Comparison of ENCODE assay signal across 10 mouse cellular contexts in the genomic region with DNA sequence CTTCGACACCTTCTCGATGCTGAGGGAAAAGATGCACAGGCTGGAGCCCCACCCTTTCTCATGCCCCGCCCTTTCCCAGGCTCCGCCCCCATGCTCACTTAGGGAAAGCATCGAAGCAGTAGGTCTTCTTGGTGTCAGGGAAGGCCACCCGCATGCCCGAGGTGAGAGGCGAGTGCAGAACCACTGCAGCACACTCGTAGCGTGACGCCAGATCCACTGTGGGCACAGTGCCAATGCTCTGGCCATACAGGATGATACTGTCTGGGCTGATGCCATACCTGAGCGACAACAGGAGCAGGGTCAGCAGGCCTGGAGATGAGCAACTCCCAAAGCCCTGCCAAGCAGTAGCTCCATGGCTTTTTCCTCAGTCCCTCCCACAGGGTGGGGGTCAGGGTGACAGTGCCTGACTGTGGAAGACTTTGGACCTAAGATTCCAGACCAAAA. TPM values are rescaled to one million over a fixed set of nuclear protein-coding genes. Genes with fewer than 3 reads are reported as not detected.
DNase-seq lines count a peak whose midpoint lies in the region; ATAC-seq lines count a peak whose summit lies in the region.
"Had no signal": no experiment of that assay in that cellular context is flagged by ENCODE, and none has a peak within 500 bp of the region (broad histone marks: within the 10 kb centered on the region; RNA-seq: fewer than 3 reads in every experiment).

No protein-coding gene starts in this region.

- H3K27ac ChIP-seq in heart, embryonic 13.5 days (replicated peaks): 0 out of 2 replicates have a peak overlapping the region, but pooled peaks have one; percentile 2
- H3K27ac ChIP-seq: stomach, embryonic 15.5 days had no signal

- no peak for ATAC-seq in heart, embryonic 13.5 days (ENCODE audit: extremely low read depth, insufficient number of reproducible peaks, low FRiP score, low TSS enrichment)

- no peak overlapping the region for H3K4me2 ChIP-seq in heart, embryonic 13.5 days
- H3K4me2 ChIP-seq: stomach, embryonic 15.5 days had no signal

- H3K4me1 ChIP-seq in heart, embryonic 13.5 days: peaks cover 56% of the 10 kb centered on the region

- no peak for DNase-seq in heart, adult 8-10 months (ENCODE audit: low spot score)
- DNase-seq in thymus, postnatal 4 days: peak; percentile 66
- no peak for DNase-seq in thymus, postnatal 0 days (ENCODE audit: low spot score)
- peak; percentile 79 to 90 for DNase-seq in kidney, postnatal 25 days
- DNase-seq in urinary bladder, adult 2 months (ENCODE audit: low spot score): no peak
- no peak for DNase-seq in embryo, embryonic 9.5 days (ENCODE audit: extremely low spot score)
- no peak for DNase-seq in frontal cortex, postnatal 14 days (ENCODE audit: low spot score in 2 of 2)
- DNase-seq: gastrocnemius, postnatal 36 days had no signal

- H3K9ac ChIP-seq in heart, embryonic 13.5 days: 0 out of 2 replicates have a peak overlapping the region, but pooled peaks have one; percentile 41
- H3K9ac ChIP-seq: stomach, embryonic 15.5 days had no signal

- H3K4me3 ChIP-seq in heart, embryonic 13.5 days: no peak overlapping the region
- H3K4me3 ChIP-seq: stomach, embryonic 15.5 days had no signal

- 42% methylated on average over 12 of the region's 12 CpGs for WGBS in heart, embryonic 13.5 days

- no peaks in the 10 kb centered on the region for H3K9me3 ChIP-seq in heart, embryonic 13.5 days
- H3K9me3 ChIP-seq: stomach, embryonic 15.5 days had no signal

- H3K36me3 ChIP-seq in heart, embryonic 13.5 days: peaks cover 55% of the 10 kb centered on the region

- H3K27me3 ChIP-seq in heart, embryonic 13.5 days (replicated peaks): no peaks in the 10 kb centered on the region
- H3K27me3 ChIP-seq: stomach, embryonic 15.5 days had no signal

RNA-seq across cellular contexts. Expression of a gene that starts 6.1 kb away (rescaled TPM):
- 81.7 and 85.1 TPM in 2 replicates for polyA plus RNA-seq in heart, embryonic 13.5 days (2015; fragmentation: Nextera tagmentation; extraction: Ambion mirVana)
- 10 to 100 TPM; 44.7 to 48.1 (median 46.9) TPM for total RNA-seq in heart, adult 8-10 months (2022)
- 103 and 118 TPM in 2 replicates for polyA plus RNA-seq in thymus, postnatal 0 days (2015; fragmentation: Nextera tagmentation; extraction: Ambion mirVana)
- polyA plus RNA-seq in urinary bladder, adult 2 months (2012; rRNA removed): 66.0 and 67.1 TPM in 2 replicates

RNA-seq across cellular contexts. Expression of a gene that starts 6.9 kb away (rescaled TPM):
- polyA plus RNA-seq in heart, embryonic 13.5 days (2015; fragmentation: Nextera tagmentation; extraction: Ambion mirVana): 5.1 and 6.2 TPM in 2 replicates
- 1 to 10 TPM; 3.5 to 5.0 (median 4.7) TPM for total RNA-seq in heart, adult 8-10 months (2022)
- polyA plus RNA-seq in thymus, postnatal 0 days (2015; fragmentation: Nextera tagmentation; extraction: Ambion mirVana): 7.7 and 9.5 TPM in 2 replicates
- polyA plus RNA-seq in urinary bladder, adult 2 months (2012; rRNA removed): 11.5 and 11.8 TPM in 2 replicates

RNA-seq across cellular contexts. Expression of a gene that starts 18.6 kb away (rescaled TPM):
- 65.9 and 70.4 TPM in 2 replicates for polyA plus RNA-seq in heart, embryonic 13.5 days (2015; fragmentation: Nextera tagmentation; extraction: Ambion mirVana)
- total RNA-seq in heart, adult 8-10 months (2022): 10 to 100 TPM; 20.0 to 25.2 (median 21.9) TPM
- polyA plus RNA-seq in thymus, postnatal 0 days (2015; fragmentation: Nextera tagmentation; extraction: Ambion mirVana): 50.4 and 52.9 TPM in 2 replicates
- polyA plus RNA-seq in urinary bladder, adult 2 months (2012; rRNA removed): 40.3 and 46.2 TPM in 2 replicates

RNA-seq across cellular contexts. Expression of a gene that starts 18.6 kb away (rescaled TPM):
- 4.4 and 5.6 TPM in 2 replicates for polyA plus RNA-seq in heart, embryonic 13.5 days (2015; fragmentation: Nextera tagmentation; extraction: Ambion mirVana)
- total RNA-seq in heart, adult 8-10 months (2022): under 1 TPM; 0.44 to 0.81 (median 0.73) TPM
- 6.9 and 10.2 TPM in 2 replicates for polyA plus RNA-seq in thymus, postnatal 0 days (2015; fragmentation: Nextera tagmentation; extraction: Ambion mirVana)
- 3.8 and 4.3 TPM in 2 replicates for polyA plus RNA-seq in urinary bladder, adult 2 months (2012; rRNA removed)

RNA-seq across cellular contexts. Expression of a gene that starts 21.8 kb away (rescaled TPM):
- 1.5 and 1.7 TPM in 2 replicates for polyA plus RNA-seq in heart, embryonic 13.5 days (2015; fragmentation: Nextera tagmentation; extraction: Ambion mirVana)
- under 1 TPM; 0.17 to 0.57 (median 0.30) TPM for total RNA-seq in heart, adult 8-10 months (2022)
- polyA plus RNA-seq in thymus, postnatal 0 days (2015; fragmentation: Nextera tagmentation; extraction: Ambion mirVana): 2.8 and 4.2 TPM in 2 replicates
- polyA plus RNA-seq in urinary bladder, adult 2 months (2012; rRNA removed): 1.3 and 1.6 TPM in 2 replicates

Comparison
In these comparisons a context has a peak if more than half of its experiments do, and no peak if none do; other contexts are left out.
1. DNase-seq: peak in thymus, postnatal 4 days (single experiment) and kidney, postnatal 25 days (2 of 2); none in heart, adult 8-10 months (single experiment), thymus, postnatal 0 days (single experiment), urinary bladder, adult 2 months (single experiment), embryo, embryonic 9.5 days (single experiment) and frontal cortex, postnatal 14 days (0 of 2).